27 mouse cellular contexts compared by ENCODE assay signal in genomic region chr11:117731470-117731869, GRCm38 (mm10). TPM values are rescaled to one million over a fixed set of nuclear protein-coding genes. Genes with fewer than 3 reads are reported as not detected.
A peak's percentile ranks its signal among the peaks of the same experiment; 100 is the strongest.
DNase-seq lines count a peak whose midpoint lies in the region; ATAC-seq and TF ChIP-seq lines count a peak whose summit lies in the region.
"Had no signal": no experiment of that assay in that cellular context is flagged by ENCODE, and none has a peak within 500 bp of the region (broad histone marks: within the 10 kb centered on the region; RNA-seq: fewer than 3 reads in every experiment).

No protein-coding gene starts in this region.

- H3K4me1 ChIP-seq in kidney, embryonic 14.5 days (ENCODE audit: control insufficient read depth, insufficient read depth, low read length) = peaks cover 11% of the 10 kb centered on the region; the same call in 1 of the 2 replicates
- peaks cover 33% of the 10 kb centered on the region for H3K4me1 ChIP-seq in kidney, embryonic 16.5 days (ENCODE audit: insufficient read depth, low read length)
- peaks cover 30% of the 10 kb centered on the region for H3K4me1 ChIP-seq in olfactory bulb, adult 2 months (ENCODE audit: control insufficient read depth, insufficient read depth, low read length)
- H3K4me1 ChIP-seq: midbrain, embryonic 10.5 days had no signal

- H3K9ac ChIP-seq in kidney, embryonic 14.5 days (ENCODE audit: low read depth, low read length) = no peak overlapping the region
- no peak overlapping the region for H3K9ac ChIP-seq in kidney, embryonic 16.5 days (replicated peaks; ENCODE audit: low read length)
- H3K9ac ChIP-seq: embryonic facial prominence, embryonic 15.5 days; heart, embryonic 13.5 days; hindbrain, embryonic 12.5 days; neural tube, embryonic 13.5 days had no signal

- DNase-seq in kidney, adult 11 months = peak; percentile 39
- DNase-seq in adrenal gland, postnatal 36 days = peak; percentile 58 to 68
- no peak for DNase-seq in ovary, postnatal 10 days (ENCODE audit: low spot score)
- no peak for DNase-seq in c-Kit-positive CD71-positive TER-119-positive erythroid progenitor cells, embryonic 14.5 days (ENCODE audit: low spot score)
- DNase-seq in cerebellum, adult 8-10 months = no peak
- DNase-seq: cerebellum, adult 9-10 months; gastrocnemius, postnatal 25 days; heart, adult 2 months; heart, postnatal 14 days; right cerebral cortex, adult 18-20 months had no signal

- no peaks in the 10 kb centered on the region for H3K9me3 ChIP-seq in kidney, embryonic 14.5 days (ENCODE audit: control insufficient read depth, low read length)
- no peaks in the 10 kb centered on the region for H3K9me3 ChIP-seq in kidney, embryonic 16.5 days (ENCODE audit: low read length)
- H3K9me3 ChIP-seq: embryonic facial prominence, embryonic 15.5 days; G1E; heart, embryonic 13.5 days; hindbrain, embryonic 12.5 days; midbrain, embryonic 10.5 days; neural tube, embryonic 13.5 days had no signal

- TF ChIP-seq CTCF in olfactory bulb, adult 2 months (IDR thresholded peaks at IDR 0.05; ENCODE audit: insufficient read depth, low read depth, low read length) = no peak

- H3K27me3 ChIP-seq in kidney, embryonic 14.5 days (ENCODE audit: control insufficient read depth, insufficient read depth, low read length) = no peaks in the 10 kb centered on the region
- no peaks in the 10 kb centered on the region for H3K27me3 ChIP-seq in kidney, embryonic 16.5 days (ENCODE audit: insufficient read depth, low read length)
- H3K27me3 ChIP-seq: CH12.LX; embryonic facial prominence, embryonic 15.5 days; heart, embryonic 13.5 days; hindbrain, embryonic 12.5 days; neural tube, embryonic 13.5 days; Patski had no signal

- peaks cover 17% of the 10 kb centered on the region for H3K36me3 ChIP-seq in kidney, embryonic 14.5 days (ENCODE audit: control insufficient read depth, insufficient read depth, low read length)
- H3K36me3 ChIP-seq in kidney, embryonic 16.5 days (ENCODE audit: insufficient read depth, low read length) = peaks cover 10% of the 10 kb centered on the region; the same call in 1 of the 2 replicates

- no peak for ATAC-seq in kidney, embryonic 14.5 days (ENCODE audit: low FRiP score, low TSS enrichment)
- no peak for ATAC-seq in kidney, embryonic 16.5 days (ENCODE audit: low FRiP score, low TSS enrichment)
- ATAC-seq: forebrain, embryonic 14.5 days; inflammation-experienced regulatory T-cells, adult 6 months; lung, postnatal 0 days; midbrain, embryonic 16.5 days; Patski had no signal

- no peak overlapping the region for H3K4me2 ChIP-seq in kidney, embryonic 14.5 days (replicated peaks; ENCODE audit: low read depth, low read length)
- no peak overlapping the region for H3K4me2 ChIP-seq in kidney, embryonic 16.5 days (replicated peaks; ENCODE audit: low read depth, low read length)
- H3K4me2 ChIP-seq: embryonic facial prominence, embryonic 15.5 days; heart, embryonic 13.5 days; hindbrain, embryonic 12.5 days; neural tube, embryonic 13.5 days had no signal

- TF ChIP-seq POLR2A in olfactory bulb, adult 2 months (IDR thresholded peaks at IDR 0.05; ENCODE audit: insufficient read depth, low read depth, low read length) = no peak

- WGBS in kidney, embryonic 14.5 days = 88% methylated on average over 7 of the region's 7 CpGs
- WGBS in kidney, embryonic 16.5 days = 76% methylated on average over 7 of the region's 7 CpGs
- 71% methylated on average over 7 of the region's 7 CpGs for WGBS in olfactory bulb, adult 2 months

- no peak overlapping the region for H3K4me3 ChIP-seq in kidney, embryonic 14.5 days (ENCODE audit: low read length)
- H3K4me3 ChIP-seq in kidney, embryonic 16.5 days (ENCODE audit: low read length) = no peak overlapping the region
- no peak overlapping the region for H3K4me3 ChIP-seq in olfactory bulb, adult 2 months (ENCODE audit: insufficient read depth, low read depth, low read length)
- H3K4me3 ChIP-seq: embryonic facial prominence, embryonic 15.5 days; heart, adult 2 months; heart, embryonic 13.5 days; hindbrain, embryonic 12.5 days; midbrain, embryonic 10.5 days; myocyte; neural tube, embryonic 13.5 days had no signal

- no peak overlapping the region for H3K27ac ChIP-seq in kidney, embryonic 14.5 days (ENCODE audit: low read depth, low read length)
- H3K27ac ChIP-seq in kidney, embryonic 16.5 days (ENCODE audit: low read length) = peak overlapping the region; percentile 59
- H3K27ac ChIP-seq in olfactory bulb, adult 2 months (ENCODE audit: insufficient read depth, low read depth, low read length) = peak overlapping the region; percentile 77
- H3K27ac ChIP-seq: embryonic facial prominence, embryonic 15.5 days; heart, adult 2 months; hindbrain, embryonic 12.5 days; macrophage; midbrain, embryonic 10.5 days; neural tube, embryonic 13.5 days had no signal

RNA-seq across cellular contexts. Expression of gene Tmc8, which starts 50.4 kb away (rescaled TPM):
- 1.3 and 3.4 TPM in 2 replicates for polyA plus RNA-seq in kidney, embryonic 14.5 days (2014; fragmentation: Nextera tagmentation; extraction: Ambion mirVana)
- 1 to 10 TPM; 3.9 to 6.0 TPM for total RNA-seq in adrenal gland, postnatal 36 days (2021)
- polyA plus RNA-seq in kidney, embryonic 16.5 days (2015; fragmentation: Nextera tagmentation; extraction: Ambion mirVana) = 3.6 TPM in 2 replicates
- not detected in 2 replicates for polyA plus RNA-seq in olfactory bulb, adult 2 months (2012; ENCODE audit: insufficient read depth, insufficient read length, low replicate concordance, missing spikeins)

RNA-seq across cellular contexts. Expression of gene Tmc6, which starts 50.5 kb away (rescaled TPM):
- polyA plus RNA-seq in kidney, embryonic 14.5 days (2014; fragmentation: Nextera tagmentation; extraction: Ambion mirVana) = 22.6 and 27.2 TPM in 2 replicates
- total RNA-seq in adrenal gland, postnatal 36 days (2021) = 10 to 100 TPM; 25.4 to 31.3 TPM
- polyA plus RNA-seq in kidney, embryonic 16.5 days (2015; fragmentation: Nextera tagmentation; extraction: Ambion mirVana) = 47.9 and 50.5 TPM in 2 replicates
- polyA plus RNA-seq in olfactory bulb, adult 2 months (2012; ENCODE audit: insufficient read depth, insufficient read length, low replicate concordance, missing spikeins) = 606 TPM in 1 of 2 replicates, not detected in the other

Comparison
In these comparisons a context has a peak if more than half of its experiments do, and no peak if none do; other contexts are left out.
1. DNase-seq: peak in kidney, adult 11 months (single experiment) and adrenal gland, postnatal 36 days (2 of 2); none in ovary, postnatal 10 days (single experiment), c-Kit-positive CD71-positive TER-119-positive erythroid progenitor cells, embryonic 14.5 days (single experiment) and cerebellum, adult 8-10 months (single experiment).